Mouse (Mus musculus): ENCODE measurements around the gene Stx19. TPM values are rescaled to one million over a fixed set of nuclear protein-coding genes. Genes with fewer than 3 reads are reported as not detected.

Gene Stx19
- 0.05 and 0.14 TPM in 2 replicates for polyA plus RNA-seq (2015; fragmentation: Nextera tagmentation; extraction: Ambion mirVana)

DNA sequence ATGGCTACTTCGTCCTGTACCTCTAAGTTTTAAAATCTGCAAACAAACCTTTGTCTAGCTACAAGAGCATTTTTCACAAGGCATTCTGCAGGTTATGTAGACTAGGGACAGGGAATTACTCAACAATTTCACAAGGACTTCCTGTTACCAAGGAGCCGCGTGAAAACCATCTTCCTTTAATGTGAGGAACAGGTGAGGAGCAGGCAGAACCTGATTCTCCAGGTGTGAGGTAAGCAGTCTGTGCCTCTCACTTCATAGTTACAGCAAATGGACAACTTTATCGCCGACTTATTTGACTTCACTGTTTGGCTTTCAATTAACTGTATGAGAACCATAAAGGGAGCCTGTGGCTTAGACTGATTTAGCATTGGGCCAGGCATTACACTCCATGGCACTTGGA lies at the start of gene Stx19:
Stx19 (plus strand) TSS at position 186 of the 400 bp plus-strand sequence.
- Histone ChIP-seq H3K9me3 (replicated peaks) (no peaks in the 10 kb centered on the region), H3K9ac (no peak within 1 kb of the TSS), H3K27ac (replicated peaks) (no peak within 1 kb of the TSS), H3K4me1 (replicated peaks) (peaks cover 4% of the 10 kb centered on the region; the same call in 1 of the 2 replicates), H3K4me3 (replicated peaks) (no peak within 1 kb of the TSS), H3K4me2 (no peak within 1 kb of the TSS), H3K36me3 (replicated peaks) (no peaks in the 10 kb centered on the region), H3K27me3 (no peaks in the 10 kb centered on the region)
- no peak for ATAC-seq (ENCODE audit: insufficient read depth)
- WGBS (ENCODE audit: insufficient replicate concordance): 49% methylated on average over 5 of the region's 5 CpGs

DNA sequence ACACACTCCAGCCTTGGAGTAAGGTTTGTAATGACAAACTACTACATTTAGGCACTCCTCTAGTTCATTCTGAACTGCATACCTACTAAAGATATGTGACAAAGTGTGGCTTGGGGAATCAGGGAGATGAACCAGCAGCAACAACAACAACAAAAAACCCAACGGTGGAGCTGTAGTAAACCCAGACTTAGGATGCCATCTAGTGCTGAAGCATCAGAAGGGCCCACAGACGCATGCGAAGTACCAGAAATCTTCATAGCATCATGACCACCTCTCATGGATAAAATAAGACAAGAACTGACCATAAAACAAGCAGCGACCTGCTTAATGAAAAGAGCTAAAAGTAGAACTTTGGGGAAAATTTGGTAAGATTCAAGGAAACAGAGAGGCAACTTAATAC lies 41.0 kb upstream of the Stx19 start:
- no peaks in the 10 kb centered on the region for H3K9me3 ChIP-seq (replicated peaks)
- H3K4me3 ChIP-seq (replicated peaks): no peak overlapping the region
- H3K4me2 ChIP-seq: no peak overlapping the region
- no peak for ATAC-seq (ENCODE audit: insufficient read depth)
- peaks cover 9% of the 10 kb centered on the region; the same call in 1 of the 2 replicates for H3K36me3 ChIP-seq (replicated peaks)
- WGBS (ENCODE audit: insufficient replicate concordance): 73% methylated on average over 4 of the region's 4 CpGs
- H3K27me3 ChIP-seq: no peaks in the 10 kb centered on the region
- no peak overlapping the region for H3K9ac ChIP-seq
- no peak overlapping the region for H3K27ac ChIP-seq (replicated peaks)
- no peaks in the 10 kb centered on the region for H3K4me1 ChIP-seq (replicated peaks)

DNA sequence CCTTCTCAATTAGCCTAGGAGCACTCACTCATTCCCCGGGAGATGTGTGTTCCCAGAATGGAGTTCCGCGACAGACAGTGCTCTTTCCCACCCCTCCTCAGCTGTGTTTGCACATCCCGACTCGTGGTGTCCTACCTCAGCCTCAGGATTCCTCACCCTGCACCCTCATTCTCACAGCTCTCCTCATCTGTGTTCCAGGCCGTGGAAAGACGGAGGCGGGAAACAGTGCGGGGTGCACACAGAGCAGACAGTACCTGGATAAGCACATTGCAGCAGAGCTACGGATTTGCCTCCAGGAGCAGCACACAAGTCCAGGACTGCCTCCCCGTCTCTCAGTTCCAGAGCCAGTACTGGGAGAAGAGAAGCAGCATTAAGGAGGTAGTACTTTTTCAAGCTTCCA lies 38.4 kb upstream of the Stx19 start:
- 83% methylated on average over 11 of the region's 11 CpGs for WGBS (ENCODE audit: insufficient replicate concordance)
- ATAC-seq (ENCODE audit: insufficient read depth): no peak
- H3K4me1 ChIP-seq (replicated peaks): no peaks in the 10 kb centered on the region
- peaks cover 8% of the 10 kb centered on the region; the same call in 1 of the 2 replicates for H3K36me3 ChIP-seq (replicated peaks)
- H3K27me3 ChIP-seq: no peaks in the 10 kb centered on the region
- no peak overlapping the region for H3K27ac ChIP-seq (replicated peaks)
- H3K9me3 ChIP-seq (replicated peaks): no peaks in the 10 kb centered on the region
- H3K4me2 ChIP-seq: no peak overlapping the region
- H3K4me3 ChIP-seq (replicated peaks): no peak overlapping the region
- no peak overlapping the region for H3K9ac ChIP-seq

DNA sequence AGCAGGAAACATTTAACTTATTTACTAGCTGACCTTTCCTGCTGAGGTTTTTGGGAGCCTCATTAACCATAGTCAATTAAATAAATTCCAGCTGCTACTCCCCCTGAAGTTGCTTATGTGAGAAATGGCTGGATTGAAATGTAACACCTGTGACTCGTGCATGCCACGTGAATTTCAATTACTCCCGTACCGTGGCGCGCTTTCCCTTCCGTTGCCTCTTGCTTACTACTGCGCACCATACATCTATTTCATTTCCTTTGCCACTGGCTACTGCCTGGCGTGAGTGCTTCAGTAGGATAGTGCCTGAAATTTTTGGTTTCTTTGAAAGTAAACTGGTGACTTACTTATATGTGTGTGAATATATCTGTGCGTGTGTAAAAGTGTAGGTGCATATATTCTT lies 36.2 kb upstream of the Stx19 start:
- 83% methylated on average over 10 of the region's 10 CpGs for WGBS (ENCODE audit: insufficient replicate concordance)
- Histone ChIP-seq H3K27ac (replicated peaks) (no peak overlapping the region), H3K27me3 (no peaks in the 10 kb centered on the region), H3K9ac (no peak overlapping the region), H3K4me1 (replicated peaks) (no peaks in the 10 kb centered on the region), H3K4me3 (replicated peaks) (no peak overlapping the region), H3K36me3 (replicated peaks) (peaks cover 8% of the 10 kb centered on the region), H3K4me2 (no peak overlapping the region), H3K9me3 (replicated peaks) (no peaks in the 10 kb centered on the region)
- ATAC-seq (ENCODE audit: insufficient read depth): no peak

DNA sequence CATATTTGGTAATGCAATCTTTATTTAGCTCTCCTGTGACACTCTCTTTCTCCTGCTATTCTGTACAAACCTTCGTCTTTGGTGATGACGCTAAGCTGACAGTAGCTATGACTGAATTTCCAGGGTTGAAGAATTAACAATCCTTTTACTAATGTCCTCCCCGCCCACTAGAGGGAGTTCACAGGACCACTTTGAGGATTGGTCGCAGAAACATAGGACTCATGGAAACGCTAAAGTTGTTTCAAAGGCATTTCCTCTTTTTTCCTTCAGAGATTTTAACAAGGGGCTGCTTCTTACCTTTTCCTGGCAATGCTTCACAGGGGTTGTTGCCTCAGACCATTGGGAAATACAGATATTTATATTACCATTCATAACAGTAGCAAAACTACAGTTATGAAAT lies 32.2 kb upstream of the Stx19 start:
- no peak for ATAC-seq (ENCODE audit: insufficient read depth)
- Histone ChIP-seq H3K4me3 (replicated peaks) (no peak overlapping the region), H3K27me3 (no peaks in the 10 kb centered on the region), H3K27ac (replicated peaks) (no peak overlapping the region), H3K9ac (no peak overlapping the region), H3K9me3 (replicated peaks) (no peaks in the 10 kb centered on the region), H3K4me2 (no peak overlapping the region), H3K4me1 (replicated peaks) (peaks cover 17% of the 10 kb centered on the region), H3K36me3 (replicated peaks) (peaks cover 3% of the 10 kb centered on the region; the same call in 1 of the 2 replicates)
- 40% methylated on average over 5 of the region's 5 CpGs for WGBS (ENCODE audit: insufficient replicate concordance)

DNA sequence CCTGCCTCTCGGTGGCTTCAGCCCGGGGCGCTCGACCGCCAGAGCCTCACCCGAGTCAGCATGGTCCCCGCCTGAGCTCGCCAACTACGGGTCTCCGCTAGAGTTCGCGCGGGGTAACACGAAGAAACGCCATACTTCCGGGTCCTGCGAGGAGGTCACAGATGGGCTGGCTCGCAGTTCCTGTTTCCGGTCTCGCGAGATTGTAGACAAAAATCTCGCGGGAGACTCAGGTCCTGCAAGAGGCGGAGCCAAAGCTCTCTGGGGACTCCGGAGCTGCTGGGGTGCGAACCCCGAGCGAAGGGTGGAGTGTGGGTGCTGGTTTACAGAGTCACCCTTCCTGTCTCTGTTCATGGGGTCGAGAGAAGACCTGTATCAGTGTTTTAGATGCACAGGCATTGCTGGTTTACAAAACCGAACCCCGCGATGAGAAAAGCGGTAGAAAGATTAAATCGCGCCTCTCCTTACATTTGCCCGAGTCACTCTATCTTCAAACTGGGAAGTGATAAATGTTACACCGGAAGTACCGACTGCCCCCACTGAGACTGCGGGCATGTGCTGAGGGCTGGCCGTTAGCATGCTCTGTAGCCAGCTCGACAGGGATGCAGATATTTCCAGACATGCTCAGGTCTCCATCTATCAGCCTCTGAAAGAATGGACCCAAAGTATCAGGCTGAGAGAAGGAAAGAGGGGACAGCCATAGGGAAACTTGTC lies 27.7 kb upstream of the Stx19 start, which contains the start of gene Nsun3:
Nsun3 (minus strand) TSS at position 198 of the 711 bp plus-strand sequence.
- Histone ChIP-seq H3K27ac (replicated peaks) (peak within 1 kb of the TSS; percentile 88), H3K36me3 (replicated peaks) (no peaks in the 10 kb centered on the region), H3K4me1 (replicated peaks) (peaks cover 19% of the 10 kb centered on the region), H3K4me2 (peak within 1 kb of the TSS; percentile 81), H3K27me3 (no peaks in the 10 kb centered on the region), H3K4me3 (replicated peaks) (peak within 1 kb of the TSS; percentile 90), H3K9ac (peak within 1 kb of the TSS; percentile 83), H3K9me3 (replicated peaks) (no peaks in the 10 kb centered on the region)
- peak; percentile 96 for ATAC-seq (ENCODE audit: insufficient read depth)
- WGBS (ENCODE audit: insufficient replicate concordance): under 1% methylated on average over 41 of the region's 41 CpGs

DNA sequence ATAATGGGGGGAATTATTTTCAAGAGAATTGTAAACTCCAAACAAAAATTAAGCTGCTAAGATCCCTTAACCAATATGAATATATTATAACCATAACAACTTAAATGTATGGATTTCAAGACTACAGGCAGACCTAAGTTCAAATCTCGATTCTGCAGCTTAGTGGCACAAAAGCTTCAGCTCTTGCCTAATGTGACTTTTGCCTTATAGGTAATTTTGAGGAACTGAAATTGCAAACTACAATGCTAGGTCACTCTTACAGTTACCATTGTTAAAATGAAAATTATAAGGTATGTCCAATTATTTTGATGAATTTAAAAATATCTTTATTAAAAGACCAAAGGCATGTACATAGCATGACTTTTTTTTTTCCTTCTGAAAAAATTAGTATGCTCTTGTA lies 17.9 kb upstream of the Stx19 start:
- ATAC-seq (ENCODE audit: insufficient read depth): no peak
- H3K9me3 ChIP-seq (replicated peaks): no peaks in the 10 kb centered on the region
- no peak overlapping the region for H3K4me3 ChIP-seq (replicated peaks)
- H3K27me3 ChIP-seq: no peaks in the 10 kb centered on the region
- no peaks in the 10 kb centered on the region for H3K4me1 ChIP-seq (replicated peaks)
- no peak overlapping the region for H3K27ac ChIP-seq (replicated peaks)
- no peak overlapping the region for H3K9ac ChIP-seq
- no peaks in the 10 kb centered on the region for H3K36me3 ChIP-seq (replicated peaks)
- 33% methylated on average over 1 of the region's 1 CpGs for WGBS (ENCODE audit: insufficient replicate concordance)
- no peak overlapping the region for H3K4me2 ChIP-seq

DNA sequence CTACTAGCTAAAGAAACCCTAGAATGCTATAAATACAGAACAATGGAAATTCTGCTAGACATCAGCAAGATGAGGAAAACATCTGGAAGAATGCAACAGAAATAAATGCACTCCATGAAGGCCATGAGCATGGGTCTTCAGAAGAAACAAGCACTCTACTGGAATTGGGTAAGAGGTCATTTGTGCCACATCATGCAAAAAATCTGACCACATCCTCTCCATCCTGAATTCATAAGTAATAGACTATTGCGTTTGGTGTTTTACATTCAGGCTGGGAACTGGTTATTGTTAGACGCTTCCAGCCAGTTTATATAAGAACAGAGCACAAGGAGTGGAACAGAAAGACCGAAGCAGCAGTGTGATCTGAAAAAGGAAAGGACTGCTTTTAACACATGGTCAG lies 15.7 kb upstream of the Stx19 start:
- no peaks in the 10 kb centered on the region for H3K4me1 ChIP-seq (replicated peaks)
- no peak overlapping the region for H3K4me2 ChIP-seq
- no peaks in the 10 kb centered on the region for H3K36me3 ChIP-seq (replicated peaks)
- no peak overlapping the region for H3K27ac ChIP-seq (replicated peaks)
- no peak for ATAC-seq (ENCODE audit: insufficient read depth)
- 72% methylated on average over 3 of the region's 3 CpGs for WGBS (ENCODE audit: insufficient replicate concordance)
- H3K4me3 ChIP-seq (replicated peaks): no peak overlapping the region
- H3K27me3 ChIP-seq: no peaks in the 10 kb centered on the region
- H3K9ac ChIP-seq: no peak overlapping the region
- no peaks in the 10 kb centered on the region for H3K9me3 ChIP-seq (replicated peaks)

DNA sequence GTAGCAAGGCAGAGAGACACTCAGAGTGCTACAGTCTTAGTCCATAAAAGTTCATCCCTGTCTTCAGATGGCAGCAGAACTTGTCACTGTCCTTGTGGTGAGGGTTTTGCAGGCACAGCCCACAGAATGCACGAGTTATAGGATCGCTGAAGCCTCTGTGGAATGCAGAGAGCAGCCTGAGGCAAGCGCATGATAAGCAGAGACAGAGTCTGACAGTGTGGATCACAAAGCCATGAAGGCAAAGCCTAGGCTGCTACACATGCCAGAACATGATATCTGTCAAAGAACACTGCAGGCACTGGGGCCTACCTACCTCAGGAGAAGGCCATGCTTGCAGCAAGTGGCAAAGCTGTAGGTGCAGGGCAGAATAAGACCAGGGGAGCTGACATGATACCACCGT lies 15.1 kb upstream of the Stx19 start:
- ATAC-seq (ENCODE audit: insufficient read depth): 0 out of 2 replicates have a peak, but pooled peaks have one; percentile 25
- no peak overlapping the region for H3K27ac ChIP-seq (replicated peaks)
- no peaks in the 10 kb centered on the region for H3K36me3 ChIP-seq (replicated peaks)
- no peak overlapping the region for H3K4me2 ChIP-seq
- no peak overlapping the region for H3K9ac ChIP-seq
- no peaks in the 10 kb centered on the region for H3K4me1 ChIP-seq (replicated peaks)
- WGBS (ENCODE audit: insufficient replicate concordance): 66% methylated on average over 4 of the region's 4 CpGs
- H3K27me3 ChIP-seq: no peaks in the 10 kb centered on the region
- no peak overlapping the region for H3K4me3 ChIP-seq (replicated peaks)
- no peaks in the 10 kb centered on the region for H3K9me3 ChIP-seq (replicated peaks)

DNA sequence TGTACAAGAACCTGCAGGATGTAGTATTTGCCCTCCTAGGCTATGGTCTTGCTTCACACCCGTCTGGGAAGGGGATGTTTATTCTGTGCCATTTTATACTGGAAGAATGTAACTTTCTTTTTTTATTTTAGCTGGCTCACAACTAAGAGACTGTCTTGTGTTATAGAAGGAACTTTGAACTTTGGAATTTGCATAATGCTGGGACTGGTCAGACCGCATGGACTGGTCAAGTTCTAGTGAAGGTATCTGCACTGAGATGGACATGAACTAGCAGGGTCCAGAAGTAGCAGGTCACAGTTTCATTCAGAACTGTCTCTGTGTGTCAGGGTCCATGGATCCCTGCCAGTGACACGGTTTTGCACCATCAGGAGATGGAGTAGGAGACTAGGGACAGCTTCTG lies 14.6 kb upstream of the Stx19 start:
- no peak; the same call in 1 of the 2 replicates for ATAC-seq (ENCODE audit: insufficient read depth)
- 49% methylated on average over 3 of the region's 3 CpGs for WGBS (ENCODE audit: insufficient replicate concordance)
- no peak overlapping the region for H3K27ac ChIP-seq (replicated peaks)

DNA sequence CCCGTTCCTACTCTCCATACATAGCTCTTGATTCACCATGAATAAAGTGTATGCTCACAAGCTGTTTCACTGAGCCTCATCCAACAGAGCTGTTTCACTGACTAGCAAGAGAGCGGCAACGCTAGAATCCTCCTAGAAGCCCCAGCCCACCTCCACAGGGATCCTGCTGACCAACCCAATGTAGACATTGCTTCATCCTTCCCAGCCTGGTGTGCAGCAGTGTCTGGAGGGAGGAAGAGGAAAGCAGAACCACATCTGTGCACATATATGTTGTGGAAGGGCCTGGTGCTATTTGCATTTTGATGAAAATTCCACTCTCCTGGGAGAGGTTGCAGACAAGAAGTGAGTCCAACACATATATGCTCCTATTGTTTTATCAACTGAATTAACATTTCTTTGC lies 9.9 kb upstream of the Stx19 start:
- Histone ChIP-seq H3K4me1 (replicated peaks) (no peaks in the 10 kb centered on the region), H3K36me3 (replicated peaks) (no peaks in the 10 kb centered on the region), H3K9ac (no peak overlapping the region), H3K4me2 (no peak overlapping the region), H3K27me3 (no peaks in the 10 kb centered on the region), H3K27ac (replicated peaks) (no peak overlapping the region), H3K9me3 (replicated peaks) (no peaks in the 10 kb centered on the region), H3K4me3 (replicated peaks) (no peak overlapping the region)
- no peak for ATAC-seq (ENCODE audit: insufficient read depth)
- 87% methylated on average over 3 of the region's 3 CpGs for WGBS (ENCODE audit: insufficient replicate concordance)

More for the DNA sequence above, 14.6 kb upstream of the Stx19 start:
- Histone ChIP-seq H3K4me1 (replicated peaks) (no peaks in the 10 kb centered on the region), H3K9ac (no peak overlapping the region), H3K4me3 (replicated peaks) (no peak overlapping the region), H3K9me3 (replicated peaks) (no peaks in the 10 kb centered on the region), H3K4me2 (no peak overlapping the region), H3K36me3 (replicated peaks) (no peaks in the 10 kb centered on the region), H3K27me3 (no peaks in the 10 kb centered on the region)

All from liver, embryonic 15.5 days (tissue).